Mouse (Mus musculus): ENCODE measurements around the gene Anpep.

DNA sequence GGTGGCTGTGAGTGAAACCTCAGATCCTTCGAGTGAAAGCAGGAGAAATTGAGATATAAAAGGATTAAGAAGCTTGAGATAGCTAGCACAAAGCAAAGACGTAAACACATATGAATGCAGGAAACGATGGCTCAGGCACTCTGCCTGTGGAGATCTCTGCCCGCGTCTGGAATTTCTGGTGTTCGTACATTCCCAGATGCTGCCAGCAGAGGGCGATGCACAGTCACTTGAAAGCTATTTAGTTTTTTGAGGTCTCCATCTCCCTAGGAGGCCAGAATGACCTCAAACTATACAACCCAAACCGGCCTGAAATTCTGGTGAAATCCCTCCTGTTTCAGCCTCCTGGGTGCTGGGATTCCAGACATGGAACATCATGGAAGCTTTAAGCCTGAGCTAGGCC, 61.8 kb downstream of the Anpep start:
- TF ChIP-seq CTCF (IDR thresholded peaks at IDR 0.05; ENCODE audit: control insufficient read depth, insufficient read depth, low read length) = peak; percentile 55
- no peak for TF ChIP-seq POLR2A (IDR thresholded peaks at IDR 0.05; ENCODE audit: borderline replicate concordance, control insufficient read depth, low read depth, low read length)

Data from bone marrow, adult 2 months (tissue).